Mouse (Mus musculus) liver, postnatal 0 days (tissue): Measurements from ENCODE around the gene Ltbp1.

ENCODE experiments used
- CTCF ChIP-seq: sonication (generic); IDR thresholded peaks from 2 replicates; pipeline ENCODE4 v1.5.1; 2016; ENCODE audit warnings: antibody characterized with exemption, low read depth
- EP300 ChIP-seq: IDR thresholded peaks from 2 replicates; pipeline ENCODE4 v1.6.1; 2016; ENCODE audit warnings: antibody characterized with exemption, low read depth, mild to moderate bottlenecking

DNA sequence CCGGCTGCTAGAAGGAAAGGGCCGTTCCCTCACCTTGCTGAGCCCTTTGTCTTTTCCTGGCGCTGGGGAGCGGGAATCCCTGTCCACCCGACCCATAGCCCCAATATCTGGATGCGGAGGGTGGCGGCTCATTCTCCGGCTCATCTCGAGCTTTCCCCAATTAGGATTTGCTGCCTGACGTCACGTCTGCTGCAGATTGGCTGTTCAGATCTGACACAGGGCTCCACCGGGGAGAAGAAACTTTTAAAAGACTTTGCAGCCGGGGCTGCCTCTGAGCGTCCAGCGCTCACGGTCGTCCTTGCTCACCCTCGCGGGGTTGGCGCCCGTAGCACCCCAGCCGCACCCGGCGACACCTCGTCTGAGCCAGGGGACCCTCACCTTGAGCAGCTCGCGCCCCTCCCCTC is at the start of gene Ltbp1:
- no peak for TF ChIP-seq CTCF
- no peak for TF ChIP-seq EP300
